Mouse (Mus musculus) skeletal muscle tissue, postnatal 0 days (tissue): ENCODE results near the gene Slc32a1. TPM values are rescaled to one million over a fixed set of nuclear protein-coding genes. Genes with fewer than 3 reads are reported as not detected.

ENCODE experiments used
- microRNA counts: library from miRNA; unstranded; fragments of <30 nt; microRNA quantifications from one replicate; lab custom pipeline; 2015
- microRNA-seq, 2 experiments: library from miRNA; unstranded; fragments of <30 nt; microRNA quantifications; one replicate each; pipeline ENCODE4; 2016
- polyA plus RNA-seq: library from polyadenylated mRNA; unstranded; fragments of >200 nt; fragmentation: Nextera tagmentation; extraction: Ambion mirVana; gene quantifications from 2 replicates; pipeline ENCODE4 v1.2.1, GENCODE M21; 2015

Gene Slc32a1
- not detected in 2 replicates for polyA plus RNA-seq

GRCm38 (mm10) chr2:158610488-158611325, at the start of gene Slc32a1:
Slc32a1 (plus strand) TSS chr2:158610767.

DNA sequence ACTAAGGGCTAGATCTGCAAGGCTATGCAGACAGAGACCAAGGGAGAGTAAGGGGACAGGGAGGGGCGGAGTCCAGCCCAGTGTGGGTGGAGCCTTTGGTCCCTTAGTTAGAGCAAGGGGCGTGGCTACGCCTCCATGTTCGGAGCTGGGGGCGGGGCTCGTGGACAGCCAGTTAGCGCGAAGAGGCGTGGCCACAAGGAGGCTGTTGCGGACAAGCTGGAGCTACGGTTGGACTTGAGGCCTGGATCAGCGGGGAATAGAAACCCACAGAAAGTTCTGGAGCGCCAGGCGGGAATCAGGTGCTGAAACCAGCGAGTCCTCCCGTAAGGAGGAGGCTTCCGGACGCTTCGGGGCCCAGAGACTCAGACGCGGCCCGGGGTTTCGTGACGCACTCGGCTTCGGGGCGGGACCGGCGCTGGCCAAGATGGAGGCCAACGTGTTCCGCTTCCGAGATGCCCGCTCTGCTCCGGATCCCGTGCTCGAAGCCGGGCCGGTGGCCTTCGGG, 14.2 kb downstream of the Slc32a1 start, which contains the start of gene Actr5:
Actr5 (plus strand) TSS at position 171 of the 505 bp plus-strand sequence.

DNA sequence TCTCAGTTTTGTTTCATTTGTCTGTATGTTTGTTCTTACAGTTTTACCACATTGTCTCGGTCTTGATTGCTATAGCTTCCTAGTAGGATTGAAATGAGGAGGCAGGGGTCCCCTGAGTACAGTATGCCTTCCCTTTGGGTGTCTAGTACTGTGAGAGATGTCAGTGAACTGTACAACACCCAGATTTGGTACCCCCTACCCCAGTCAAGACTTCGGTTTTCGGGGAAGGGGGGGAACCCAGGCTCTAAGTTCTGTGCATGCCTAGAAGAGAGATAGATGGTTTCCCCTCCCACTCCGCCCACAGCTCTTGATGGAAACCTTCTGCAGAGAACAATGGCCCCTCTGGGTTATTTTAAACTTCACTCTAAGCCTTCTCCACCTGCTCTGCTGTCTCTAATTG, 54.5 kb downstream of the Slc32a1 start, which contains the start of gene Ppp1r16b:
Ppp1r16b (plus strand) TSS at position 301 of the 400 bp plus-strand sequence.

MicroRNAs within 50 kb of the gene (microRNA counts, 519-probe panel; counts per million panel counts)
- 296 counts per million, percentile 58 among the panel's probes with 10 or more counts for microRNA mmu-miR-3474 (lab: Ali Mortazavi, UCI)

Small RNA genes lying within 50 kb of the gene (microRNA-seq; reads per million reads assigned to microRNA genes)
- 0.21 to 0.81 reads per million in 2 experiments for gene Mir3474

Other genes with a start within 250 kb of the Slc32a1 start
- 0.10 and 1.8 TPM in 2 replicates for gene Snhg11, start 235.1 kb upstream of the Slc32a1 start, polyA plus RNA-seq
- 7.6 and 7.9 TPM in 2 replicates for gene Ralgapb, start 200.9 kb upstream of the Slc32a1 start, polyA plus RNA-seq
- 6.7 and 84.5 TPM in 2 replicates for gene Adig, start 108.2 kb upstream of the Slc32a1 start, polyA plus RNA-seq
- 0.54 TPM in 1 of 2 replicates, not detected in the other for gene Arhgap40, start 98.0 kb upstream of the Slc32a1 start, polyA plus RNA-seq
- gene Actr5, start 14.1 kb downstream of the Slc32a1 start, polyA plus RNA-seq: 2.8 and 5.2 TPM in 2 replicates
- gene Ppp1r16b, start 54.6 kb downstream of the Slc32a1 start, polyA plus RNA-seq: 4.0 and 4.1 TPM in 2 replicates
- gene Fam83d, start 157.3 kb downstream of the Slc32a1 start, polyA plus RNA-seq: 10.2 and 12.3 TPM in 2 replicates
- gene Dhx35, start 184.0 kb downstream of the Slc32a1 start, polyA plus RNA-seq: 4.7 and 5.5 TPM in 2 replicates